Mouse (Mus musculus) lung, postnatal 0 days (tissue): ENCODE measurements at regions not wholly inside any gene's neighbourhood (a gene's known extent, or its start where the extent isn't known, plus 50 kb on each side); places are given as distances from the start of the nearest gene placed in this dataset.

Experiments
- CTCF ChIP-seq: IDR thresholded peaks from 2 replicates; pipeline ENCODE4 v1.5.1; 2016; ENCODE audit warnings: antibody characterized with exemption, mild to moderate bottlenecking
- EP300 ChIP-seq: IDR thresholded peaks from 2 replicates; pipeline ENCODE4 v1.6.1; 2016; ENCODE audit warnings: antibody characterized with exemption, mild to moderate bottlenecking, control low read depth

- TF ChIP-seq CTCF = no peak
- TF ChIP-seq EP300 = no peak
Observed at GRCm38 (mm10) chr11:56550736-56551135, 460.5 kb upstream of the Gria1 start.
